Mouse (Mus musculus): ENCODE data around the gene 2700097O09Rik.
"Not testable (repeated sequence)": the region's sequence is repeated elsewhere in the genome, so short reads cannot be mapped to it uniquely, and the experiment has no call there.

The 2700097O09Rik gene

GRCm38 (mm10) chr12:55027088-55027487, 52.8 kb downstream of the 2700097O09Rik start:
- no peak for DNase-seq

GRCm38 (mm10) chr12:55023284-55023683, 56.6 kb downstream of the 2700097O09Rik start:
- no peak for DNase-seq

- no peak for DNase-seq
Measured at GRCm38 (mm10) chr12:55019421-55019877, 60.5 kb downstream of the 2700097O09Rik start.

- no peak for DNase-seq
Measured at GRCm38 (mm10) chr12:55017119-55017721, 62.7 kb downstream of the 2700097O09Rik start.

GRCm38 (mm10) chr12:55016339-55017118, 63.4 kb downstream of the 2700097O09Rik start:
- DNase-seq: no peak

- no peak for DNase-seq
Measured at GRCm38 (mm10) chr12:55015428-55015827, 64.5 kb downstream of the 2700097O09Rik start.

- no peak for DNase-seq
Measured at GRCm38 (mm10) chr12:55013626-55014398, 66.1 kb downstream of the 2700097O09Rik start, which contains the start of gene Baz1a. Gene Baz1a (minus strand): TSS chr12:55014348.

- DNase-seq: no peak
Measured at GRCm38 (mm10) chr12:55013031-55013430, 66.9 kb downstream of the 2700097O09Rik start.

- DNase-seq: no peak
Measured at GRCm38 (mm10) chr12:55007361-55008008, 72.4 kb downstream of the 2700097O09Rik start.

GRCm38 (mm10) chr12:55006071-55006470, 73.8 kb downstream of the 2700097O09Rik start:
- no peak for DNase-seq

- no peak for DNase-seq
Measured at GRCm38 (mm10) chr12:55004396-55004795, 75.5 kb downstream of the 2700097O09Rik start.

- DNase-seq: no peak
Measured at GRCm38 (mm10) chr12:55003843-55004242, 76.1 kb downstream of the 2700097O09Rik start.

- not testable (repeated sequence) for DNase-seq
Measured at GRCm38 (mm10) chr12:55002532-55002931, 77.4 kb downstream of the 2700097O09Rik start.

GRCm38 (mm10) chr12:54999016-54999690, 80.8 kb downstream of the 2700097O09Rik start:
- no peak for DNase-seq

GRCm38 (mm10) chr12:54998411-54998810, 81.5 kb downstream of the 2700097O09Rik start:
- DNase-seq: no peak

GRCm38 (mm10) chr12:54996979-54997474, 82.9 kb downstream of the 2700097O09Rik start:
- DNase-seq: no peak

- no peak for DNase-seq
Measured at GRCm38 (mm10) chr12:54995965-54996364, 83.9 kb downstream of the 2700097O09Rik start.

Measured in cerebellum, adult 8-10 months (tissue).